Mouse (Mus musculus): ENCODE data around the gene Csnk1g2. TPM values are rescaled to one million over a fixed set of nuclear protein-coding genes. Genes with fewer than 3 reads are reported as not detected.

Csnk1g2 gene
- total RNA-seq (2023) = 100 to 1,000 TPM; 212 to 215 TPM

GRCm38 (mm10) chr10:80622661-80623456 lies at the start of gene Csnk1g2:
Gene Csnk1g2 (plus strand): TSS chr10:80622838.

DNA sequence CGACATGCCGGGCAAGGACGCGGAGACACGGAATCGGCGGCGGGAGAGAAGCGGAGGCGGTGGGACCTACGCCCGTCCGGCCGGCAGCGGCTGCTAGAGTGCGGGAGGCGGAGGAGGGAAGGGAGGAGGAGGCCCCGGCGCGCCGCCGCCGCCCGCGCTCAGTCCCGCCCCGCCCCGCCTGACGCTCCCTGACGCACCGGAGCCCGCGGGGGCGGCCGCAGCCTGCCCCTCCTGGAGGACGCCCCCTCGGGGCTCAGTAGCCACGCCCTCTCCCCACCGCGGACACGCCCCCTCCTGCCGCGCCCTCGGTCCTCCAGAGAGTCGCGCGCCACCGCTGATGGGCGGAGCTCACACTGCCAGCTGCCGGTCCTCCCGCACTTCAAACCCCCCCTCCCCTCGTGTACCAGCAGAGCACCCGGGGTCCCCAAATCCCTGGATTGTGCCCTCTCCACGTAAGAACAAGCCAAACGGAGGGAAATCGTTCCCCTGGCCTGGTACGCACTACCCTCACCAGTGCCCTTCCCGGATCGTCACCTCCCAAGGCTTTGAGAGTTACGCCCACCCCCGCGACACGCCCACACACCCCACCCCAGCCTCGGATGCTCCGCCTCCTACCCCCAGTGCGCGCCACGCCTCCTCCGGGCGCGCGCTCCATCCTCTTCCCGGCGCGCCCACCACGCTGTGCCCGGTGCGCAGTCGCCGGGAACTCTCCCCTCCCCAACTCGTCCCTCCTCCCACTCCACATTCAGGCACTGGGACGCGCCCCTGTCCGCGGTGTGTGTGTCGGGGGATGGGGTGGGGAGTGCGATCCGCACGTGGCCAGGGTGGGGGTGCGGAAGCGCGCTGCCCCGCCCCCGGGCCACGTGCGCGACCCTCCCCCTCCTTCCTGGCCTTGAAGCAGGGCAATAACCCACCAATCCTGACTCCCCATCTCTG lies 45.2 kb upstream of the Csnk1g2 start, which contains the start of gene Klf16:
Gene Klf16, minus strand, starts transcription at position 127 of the 936 bp plus-strand sequence.

GRCm38 (mm10) chr10:80589879-80590854 lies 32.5 kb upstream of the Csnk1g2 start, which contains the start of gene Abhd17a:
Gene Abhd17a (minus strand): TSS chr10:80590341.

GRCm38 (mm10) chr10:80602698-80603325 lies 19.8 kb upstream of the Csnk1g2 start, which contains the start of the genes Scamp4 and Adat3:
Gene Scamp4 (plus strand): TSS chr10:80602872.
Gene Adat3 (plus strand): TSS chr10:80602880.

DNA sequence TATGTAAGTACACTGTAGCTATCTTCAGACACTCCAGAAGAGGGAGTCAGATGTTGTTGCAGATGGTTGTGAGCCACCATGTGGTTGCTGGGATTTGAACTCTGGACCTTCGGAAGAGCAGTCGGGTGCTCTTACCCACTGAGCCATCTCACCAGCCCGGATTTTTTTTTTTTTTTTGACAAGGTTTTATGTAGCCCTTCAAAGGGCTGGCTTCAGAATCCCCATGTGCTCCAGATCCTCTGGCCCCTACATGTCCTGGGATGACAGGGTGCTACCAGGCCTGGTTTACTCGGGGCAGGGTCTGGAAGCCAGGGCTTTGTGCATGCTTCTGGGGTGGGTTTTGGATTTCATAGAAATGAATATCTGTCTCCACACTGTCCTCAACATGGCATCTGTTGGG lies 16.9 kb upstream of the Csnk1g2 start, which contains the start of gene Gm49322:
Gene Gm49322, plus strand, starts transcription at position 301 of the 400 bp plus-strand sequence.

DNA sequence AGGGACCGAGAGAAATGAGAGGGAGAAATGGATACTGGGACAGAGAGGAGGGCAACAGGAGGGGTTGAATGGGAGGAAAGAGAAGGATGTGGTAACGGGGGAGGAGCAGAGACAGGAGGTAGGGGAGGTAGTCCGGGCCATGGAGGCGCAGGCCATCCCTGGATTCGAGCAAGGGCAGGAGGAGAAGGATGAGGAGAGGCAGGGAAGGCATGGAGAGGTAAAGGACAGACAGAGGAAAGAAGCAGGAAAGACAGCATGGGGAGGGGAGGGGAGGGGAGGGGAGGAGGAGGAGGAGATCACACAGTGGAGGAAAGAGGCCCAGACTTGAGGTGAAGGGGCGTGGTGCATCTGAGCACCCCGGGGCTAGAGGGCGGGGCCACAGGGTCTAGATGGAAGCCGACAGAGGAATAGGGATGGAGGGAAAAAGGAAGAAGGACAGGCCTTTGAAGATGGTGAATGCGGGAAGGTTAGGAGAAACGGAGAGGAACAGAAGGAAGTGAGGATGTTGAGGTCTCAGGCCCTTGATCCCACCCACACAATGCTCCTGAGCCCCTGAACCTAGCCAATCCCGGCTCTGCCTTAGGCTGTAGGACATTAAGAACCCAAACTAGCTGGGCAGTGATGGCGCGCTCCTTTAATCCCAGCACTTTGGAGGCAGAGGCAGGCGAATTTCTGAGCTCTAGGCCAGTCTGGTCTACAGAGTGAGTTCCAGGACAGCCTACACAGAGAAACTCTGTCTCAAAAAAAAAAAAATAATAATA lies 34.4 kb downstream of the Csnk1g2 start, which contains the start of gene Btbd2:
Gene Btbd2, minus strand, starts transcription at position 209 of the 761 bp plus-strand sequence.

GRCm38 (mm10) chr10:80677942-80678436 lies 55.4 kb downstream of the Csnk1g2 start, which contains the start of gene Mknk2:
Gene Mknk2 (minus strand): TSS chr10:80678112.

Other genes with a start within 250 kb of the Csnk1g2 start
- gene Mex3d, start 235.2 kb upstream of the Csnk1g2 start, total RNA-seq (2023) = 1 to 10 TPM; 8.0 to 8.7 TPM
- gene Mbd3, start 223.3 kb upstream of the Csnk1g2 start, total RNA-seq (2023) = 100 to 1,000 TPM; 107 to 120 TPM
- 10 to 100 TPM; 63.7 to 70.9 TPM for gene Uqcr11, start 216.0 kb upstream of the Csnk1g2 start, total RNA-seq (2023)
- gene Tcf3, start 189.2 kb upstream of the Csnk1g2 start, total RNA-seq (2023) = 10 to 100 TPM; 98.1 to 99.2 TPM
- gene Onecut3, start 128.0 kb upstream of the Csnk1g2 start, total RNA-seq (2023) = not detected
- gene Atp8b3, start 83.7 kb upstream of the Csnk1g2 start, total RNA-seq (2023) = not detected
- gene Rexo1, start 61.3 kb upstream of the Csnk1g2 start, total RNA-seq (2023) = 100 to 1,000 TPM; 123 to 132 TPM
- 10 to 100 TPM; 27.9 to 29.2 TPM for gene Klf16, start 45.5 kb upstream of the Csnk1g2 start, total RNA-seq (2023)
- 10 to 100 TPM; 49.3 to 56.2 TPM for gene Abhd17a, start 32.5 kb upstream of the Csnk1g2 start, total RNA-seq (2023)
- gene Scamp4, start 20.0 kb upstream of the Csnk1g2 start, total RNA-seq (2023) = 10 to 100 TPM; 52.6 to 54.4 TPM
- 1 to 10 TPM; 3.0 to 4.8 TPM for gene Adat3, start 20.0 kb upstream of the Csnk1g2 start, total RNA-seq (2023)
- 1 to 10 TPM; 4.5 to 7.9 TPM for gene Gm49322, start 16.8 kb upstream of the Csnk1g2 start, total RNA-seq (2023)
- gene Btbd2, start 34.2 kb downstream of the Csnk1g2 start, total RNA-seq (2023) = 10 to 100 TPM; 26.6 to 27.7 TPM
- 100 to 1,000 TPM; 280 to 313 TPM for gene Mknk2, start 55.3 kb downstream of the Csnk1g2 start, total RNA-seq (2023)
- gene Mob3a, start 79.1 kb downstream of the Csnk1g2 start, total RNA-seq (2023) = 100 to 1,000 TPM; 151 to 180 TPM
- 10 to 100 TPM; 56.2 to 88.3 TPM for gene Izumo4, start 79.3 kb downstream of the Csnk1g2 start, total RNA-seq (2023)
- gene Ap3d1, start 119.4 kb downstream of the Csnk1g2 start, total RNA-seq (2023) = 100 to 1,000 TPM; 144 to 150 TPM
- 10 to 100 TPM; 69.9 to 73.5 TPM for gene Dot1l, start 132.4 kb downstream of the Csnk1g2 start, total RNA-seq (2023)
- gene Sf3a2, start 175.4 kb downstream of the Csnk1g2 start, total RNA-seq (2023) = 10 to 100 TPM; 76.4 to 85.9 TPM
- gene Plekhj1, start 175.8 kb downstream of the Csnk1g2 start, total RNA-seq (2023) = 100 to 1,000 TPM; 133 to 134 TPM
- gene Amh, start 182.4 kb downstream of the Csnk1g2 start, total RNA-seq (2023) = 1 to 10 TPM; 2.0 to 3.3 TPM
- gene Jsrp1, start 190.7 kb downstream of the Csnk1g2 start, total RNA-seq (2023) = not detected
- 100 to 1,000 TPM; 571 to 578 TPM for gene Oaz1, start 203.8 kb downstream of the Csnk1g2 start, total RNA-seq (2023)
- gene Lingo3, start 221.2 kb downstream of the Csnk1g2 start, total RNA-seq (2023) = not detected
- 10 to 100 TPM; 37.9 to 40.3 TPM for gene Lsm7, start 232.4 kb downstream of the Csnk1g2 start, total RNA-seq (2023)
- 10 to 100 TPM; 33.5 to 37.7 TPM for gene Sppl2b, start 232.4 kb downstream of the Csnk1g2 start, total RNA-seq (2023)
- not detected for gene Tmprss9, start 249.0 kb downstream of the Csnk1g2 start, total RNA-seq (2023)

Data from T-cell, adult 66 days (primary cell).